Mouse (Mus musculus) intestine, embryonic 16.5 days (tissue): Measurements from ENCODE around the gene Xirp2. TPM values are rescaled to one million over a fixed set of nuclear protein-coding genes. Genes with fewer than 3 reads are reported as not detected.
"Not testable (repeated sequence)": the region's sequence is repeated elsewhere in the genome, so short reads cannot be mapped to it uniquely, and the experiment has no call there.

ENCODE experiments used
- ATAC-seq: fragments of 200-750 bp; cut with Nextera tagmentation; 2 replicates; pipeline ENCODE4 v1.8.0; 2017; ENCODE audit warnings: moderate TSS enrichment, moderate library complexity
- H3K27ac ChIP-seq: fragments of 300-500 bp; sonication (generic); 2 replicates; pipeline ENCODE4 v1.5.1; 2014; ENCODE audit warnings: mild to moderate bottlenecking, low read length
- H3K27me3 ChIP-seq: fragments of 300-500 bp; sonication (generic); replicated peaks from 2 replicates; pipeline ENCODE4 v1.6.1; 2014; ENCODE audit warnings: low read length, control low read depth, mixed read lengths; ENCODE audit not compliant: control insufficient read depth, insufficient read depth
- H3K36me3 ChIP-seq: fragments of 300-500 bp; sonication (generic); 2 replicates; pipeline ENCODE4 v1.6.1; 2014; ENCODE audit warnings: low read length, control low read depth; ENCODE audit not compliant: control insufficient read depth, insufficient read depth
- H3K4me1 ChIP-seq: fragments of 300-500 bp; sonication (generic); 2 replicates; pipeline ENCODE4 v1.6.1; 2014; ENCODE audit warnings: low read length, control low read depth, mixed read lengths; ENCODE audit not compliant: control insufficient read depth, insufficient read depth
- H3K4me2 ChIP-seq: fragments of 300-500 bp; sonication (generic); 2 replicates; pipeline ENCODE4 v1.6.1; 2014; ENCODE audit warnings: low read depth, low read length, control low read depth
- H3K4me3 ChIP-seq: fragments of 300-500 bp; sonication (generic); 2 replicates; pipeline ENCODE4 v1.5.1; 2014; ENCODE audit warnings: mild to moderate bottlenecking, low read length
- H3K9ac ChIP-seq: fragments of 300-500 bp; sonication (generic); 2 replicates; pipeline ENCODE4 v1.6.1; 2014; ENCODE audit warnings: low read depth, low read length
- H3K9me3 ChIP-seq: fragments of 300-500 bp; sonication (generic); 2 replicates; pipeline ENCODE4 v1.6.1; 2016; ENCODE audit warnings: low read length, control low read depth; ENCODE audit not compliant: control insufficient read depth
- WGBS: fragments of 180-500 bp; shearing (Covaris S2); extraction: QIAGEN DNeasy Blood & Tissue Kit; methylation state at CpG from one replicate; pipeline ENCODE4 v1.1.7; 2014; 5-methylcytosine and 5-hydroxymethylcytosine counted together
- polyA plus RNA-seq: library from polyadenylated mRNA; unstranded; fragments of >200 nt; fragmentation: Nextera tagmentation; extraction: Ambion mirVana; gene quantifications from 2 replicates; pipeline ENCODE4 v1.2.1, GENCODE M21; 2015

Xirp2 gene
- polyA plus RNA-seq, result not detected in 2 replicates

DNA sequence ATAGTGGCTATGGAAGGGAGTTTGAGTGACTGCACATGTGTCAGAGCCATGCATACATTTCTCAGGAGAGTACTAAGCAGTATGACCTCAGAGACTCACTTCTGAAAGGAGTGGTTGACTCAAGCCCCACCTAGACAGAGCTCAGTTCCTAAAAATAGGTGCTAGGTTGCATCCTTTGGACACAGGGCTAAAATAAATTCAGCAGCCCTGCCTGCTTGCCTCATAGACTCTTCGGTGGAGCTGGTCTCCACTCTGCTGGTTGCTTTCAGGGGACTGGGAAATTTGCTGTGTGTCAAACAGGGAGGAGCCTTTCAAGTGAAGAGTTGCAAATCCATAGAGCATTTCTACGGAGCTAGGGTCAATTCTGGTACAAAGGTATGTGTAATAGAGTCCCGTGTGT is at the start of gene Xirp2:
Xirp2 (plus strand) TSS at position 223 of the 400 bp plus-strand sequence.
- no peaks in the 10 kb centered on the region for H3K27me3 ChIP-seq
- no peak for ATAC-seq
- no peaks in the 10 kb centered on the region for H3K36me3 ChIP-seq
- no peaks in the 10 kb centered on the region for H3K4me1 ChIP-seq
- no peak within 1 kb of the TSS for H3K4me3 ChIP-seq
- H3K4me2 ChIP-seq, result no peak within 1 kb of the TSS
- H3K27ac ChIP-seq, result no peak within 1 kb of the TSS
- WGBS, result 63% methylated on average over 3 of the region's 3 CpGs
- no peak within 1 kb of the TSS for H3K9ac ChIP-seq
- no peaks in the 10 kb centered on the region for H3K9me3 ChIP-seq

DNA sequence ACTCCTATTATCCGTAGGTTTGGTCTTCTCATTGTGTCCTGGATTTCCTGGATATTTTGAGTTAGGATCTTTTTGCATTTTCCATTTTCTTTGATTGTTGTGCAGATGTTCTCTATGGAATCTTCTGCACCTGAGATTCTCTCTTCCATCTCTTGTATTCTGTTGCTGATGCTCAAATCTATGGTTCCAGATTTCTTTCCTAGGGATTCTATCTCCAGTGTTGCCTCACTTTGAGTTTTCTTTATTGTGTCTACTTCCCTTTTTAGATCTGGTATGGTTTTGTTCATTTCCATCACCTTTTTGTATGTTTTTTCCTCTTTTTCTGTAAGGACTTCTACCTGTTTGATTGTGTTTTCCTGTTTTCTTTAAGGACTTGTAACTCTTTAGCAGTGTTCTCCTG is 32.4 kb upstream of the Xirp2 start, which contains the start of gene Gm21830:
Gm21830 (plus strand) TSS at position 301 of the 400 bp plus-strand sequence.
- not testable (repeated sequence) for ATAC-seq, H3K4me3 ChIP-seq, H3K36me3 ChIP-seq, H3K4me1 ChIP-seq, H3K9me3 ChIP-seq, H3K27me3 ChIP-seq, H3K27ac ChIP-seq, H3K4me2 ChIP-seq, H3K9ac ChIP-seq
- WGBS, result no CpG with 5 or more reads among the region's 1 CpGs

DNA sequence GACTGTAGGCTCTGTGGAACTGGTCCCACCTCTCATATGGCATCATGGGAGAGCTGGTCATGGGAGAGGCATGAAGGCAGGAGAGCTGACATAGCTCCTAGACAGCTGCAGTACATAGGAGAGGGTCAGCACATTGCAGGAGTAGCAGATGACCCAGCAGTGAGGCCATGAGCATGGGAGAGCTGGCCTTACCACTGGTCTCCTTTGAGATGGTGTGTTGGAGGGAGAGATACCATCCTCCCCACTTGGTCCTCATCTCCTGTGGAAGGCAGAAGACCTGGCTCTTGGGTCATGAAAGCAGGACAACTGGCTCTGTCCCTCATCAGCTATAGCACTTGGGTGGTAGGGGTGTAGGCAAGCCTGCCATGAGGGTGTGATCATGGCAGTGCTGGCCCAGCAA is 24.9 kb upstream of the Xirp2 start:
- H3K4me3 ChIP-seq, result no peak overlapping the region
- no peak overlapping the region for H3K4me2 ChIP-seq
- H3K27me3 ChIP-seq, result no peaks in the 10 kb centered on the region
- no peaks in the 10 kb centered on the region for H3K9me3 ChIP-seq
- ATAC-seq, result no peak
- no peak overlapping the region for H3K27ac ChIP-seq
- no peaks in the 10 kb centered on the region for H3K4me1 ChIP-seq
- no peaks in the 10 kb centered on the region for H3K36me3 ChIP-seq
- H3K9ac ChIP-seq, result no peak overlapping the region

DNA sequence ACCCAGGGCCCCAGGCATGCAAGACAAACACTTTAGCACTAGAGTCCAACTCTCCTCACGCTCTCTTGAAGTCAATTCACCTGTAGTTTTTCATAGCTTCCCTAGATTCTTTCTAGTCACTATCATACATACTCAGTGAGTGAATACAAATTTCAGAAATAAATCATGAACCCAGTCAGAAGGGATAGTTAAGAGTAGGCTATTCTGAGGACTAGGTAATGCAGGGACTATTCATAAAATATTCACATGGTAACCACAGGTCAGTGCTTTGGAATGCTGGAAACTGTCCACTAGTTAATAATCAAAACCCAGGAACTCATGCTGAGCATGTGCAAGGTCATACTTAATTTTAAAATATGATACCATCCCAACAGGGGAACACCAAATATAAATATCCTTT is 23.0 kb upstream of the Xirp2 start:
- no peak overlapping the region for H3K9ac ChIP-seq
- H3K4me2 ChIP-seq, result no peak overlapping the region
- no peak overlapping the region for H3K27ac ChIP-seq
- H3K36me3 ChIP-seq, result no peaks in the 10 kb centered on the region
- H3K4me3 ChIP-seq, result no peak overlapping the region
- no peaks in the 10 kb centered on the region for H3K9me3 ChIP-seq
- 95% methylated on average over 1 of the region's 1 CpGs for WGBS
- H3K4me1 ChIP-seq, result no peaks in the 10 kb centered on the region
- no peak for ATAC-seq
- H3K27me3 ChIP-seq, result no peaks in the 10 kb centered on the region

DNA sequence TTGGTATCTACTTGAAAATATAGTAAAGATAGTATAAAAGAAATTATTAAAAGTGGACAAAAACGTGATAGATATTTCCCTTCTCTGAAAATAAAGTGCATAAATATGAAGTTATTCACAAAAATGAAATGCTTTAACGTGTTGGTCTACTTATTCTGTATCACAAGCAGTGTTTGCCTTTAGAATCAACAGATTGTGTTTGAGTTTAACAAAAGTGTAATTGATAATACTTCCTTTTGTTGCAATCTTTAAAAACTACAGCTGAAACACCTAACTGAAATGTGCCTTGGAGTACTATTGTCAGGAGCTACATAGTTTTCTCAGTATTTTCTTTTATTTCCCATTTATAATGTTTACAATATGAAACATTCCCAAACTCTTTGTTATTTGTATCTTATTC is 12.7 kb upstream of the Xirp2 start, which contains the start of gene Gm26727:
Gm26727 (minus strand) TSS at position 101 of the 400 bp plus-strand sequence.
- Histone ChIP-seq H3K4me3 (no peak within 1 kb of the TSS), H3K36me3 (no peaks in the 10 kb centered on the region), H3K4me1 (no peaks in the 10 kb centered on the region), H3K27me3 (no peaks in the 10 kb centered on the region), H3K9ac (no peak within 1 kb of the TSS), H3K27ac (no peak within 1 kb of the TSS), H3K9me3 (no peaks in the 10 kb centered on the region), H3K4me2 (no peak within 1 kb of the TSS)
- no peak for ATAC-seq
- WGBS, result 55% methylated on average over 2 of the region's 2 CpGs

DNA sequence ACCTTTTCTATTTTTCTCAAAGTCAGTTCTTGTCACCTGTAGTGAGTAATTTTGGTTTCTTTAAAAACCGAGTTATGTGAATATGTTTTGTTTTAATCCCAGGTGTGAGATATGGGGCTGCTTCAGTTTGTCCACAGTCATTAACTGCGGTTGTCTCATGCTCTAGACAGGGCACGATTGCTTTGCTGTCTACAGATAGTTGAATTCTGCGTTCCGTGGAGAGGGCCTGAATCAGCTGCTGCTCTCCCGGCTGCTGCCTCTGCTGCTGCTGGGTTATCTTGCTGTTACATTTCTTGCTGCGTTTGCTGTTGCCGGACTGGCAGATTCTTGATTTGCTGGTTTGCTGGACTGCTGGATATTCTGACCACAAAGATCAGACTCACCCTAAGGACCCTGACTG is 7.5 kb upstream of the Xirp2 start:
- no peak for ATAC-seq
- WGBS, result 78% methylated on average over 8 of the region's 8 CpGs
- H3K4me1 ChIP-seq, result no peaks in the 10 kb centered on the region
- no peak overlapping the region for H3K4me2 ChIP-seq
- no peak overlapping the region for H3K9ac ChIP-seq
- no peak overlapping the region for H3K27ac ChIP-seq
- no peaks in the 10 kb centered on the region for H3K27me3 ChIP-seq
- H3K9me3 ChIP-seq, result no peaks in the 10 kb centered on the region
- no peak overlapping the region for H3K4me3 ChIP-seq
- no peaks in the 10 kb centered on the region for H3K36me3 ChIP-seq

DNA sequence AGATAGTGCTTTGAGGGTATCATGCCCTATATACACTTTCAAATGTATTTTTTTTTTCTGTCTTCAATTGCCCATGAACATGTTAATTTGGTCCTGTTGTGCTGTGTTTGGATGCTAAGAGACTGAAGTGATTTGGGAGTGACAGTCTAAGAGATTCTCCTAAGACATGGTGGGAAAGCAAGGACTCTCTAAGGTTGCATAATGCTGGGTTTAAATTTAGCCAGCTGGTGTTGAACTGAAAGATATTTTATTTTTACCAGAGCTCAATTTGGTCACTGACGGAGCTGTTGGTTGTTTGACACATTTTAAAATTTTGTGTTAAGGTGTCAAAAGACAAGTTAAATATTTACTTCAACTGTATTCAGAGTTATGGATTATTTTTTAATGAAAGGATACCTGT is 970 bp downstream of the Xirp2 start:
- ATAC-seq, result no peak
- no peaks in the 10 kb centered on the region for H3K36me3 ChIP-seq
- H3K4me1 ChIP-seq, result no peaks in the 10 kb centered on the region
- no peaks in the 10 kb centered on the region for H3K27me3 ChIP-seq
- no peaks in the 10 kb centered on the region for H3K9me3 ChIP-seq
- no peak overlapping the region for H3K4me3 ChIP-seq
- no peak overlapping the region for H3K27ac ChIP-seq
- no peak overlapping the region for H3K9ac ChIP-seq
- 74% methylated on average over 1 of the region's 1 CpGs for WGBS
- no peak overlapping the region for H3K4me2 ChIP-seq

DNA sequence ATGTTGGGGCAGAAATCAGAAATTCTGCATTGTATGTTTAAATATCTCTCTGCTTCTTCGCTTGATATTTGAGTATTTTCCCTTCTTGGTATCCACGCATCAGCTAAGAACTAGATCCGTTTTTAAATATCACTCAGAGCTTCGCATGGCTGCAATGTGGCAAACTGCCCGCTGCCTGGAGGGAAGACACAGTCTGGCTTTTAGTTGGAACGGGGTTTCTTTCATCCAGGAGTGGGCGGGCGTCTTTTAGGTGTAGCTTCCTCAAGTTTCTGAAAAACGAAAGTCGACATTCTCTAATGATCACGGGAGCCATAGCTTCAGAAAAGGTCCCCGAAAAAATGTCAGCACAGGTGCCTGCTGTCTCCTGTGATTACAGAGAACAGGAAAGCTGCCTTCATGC is 1.4 kb downstream of the Xirp2 start:
- no peak for ATAC-seq
- no peak overlapping the region for H3K9ac ChIP-seq
- WGBS, result 70% methylated on average over 12 of the region's 12 CpGs
- H3K4me3 ChIP-seq, result no peak overlapping the region
- H3K36me3 ChIP-seq, result no peaks in the 10 kb centered on the region
- H3K4me2 ChIP-seq, result no peak overlapping the region
- H3K4me1 ChIP-seq, result no peaks in the 10 kb centered on the region
- H3K27me3 ChIP-seq, result no peaks in the 10 kb centered on the region
- no peaks in the 10 kb centered on the region for H3K9me3 ChIP-seq
- no peak overlapping the region for H3K27ac ChIP-seq

DNA sequence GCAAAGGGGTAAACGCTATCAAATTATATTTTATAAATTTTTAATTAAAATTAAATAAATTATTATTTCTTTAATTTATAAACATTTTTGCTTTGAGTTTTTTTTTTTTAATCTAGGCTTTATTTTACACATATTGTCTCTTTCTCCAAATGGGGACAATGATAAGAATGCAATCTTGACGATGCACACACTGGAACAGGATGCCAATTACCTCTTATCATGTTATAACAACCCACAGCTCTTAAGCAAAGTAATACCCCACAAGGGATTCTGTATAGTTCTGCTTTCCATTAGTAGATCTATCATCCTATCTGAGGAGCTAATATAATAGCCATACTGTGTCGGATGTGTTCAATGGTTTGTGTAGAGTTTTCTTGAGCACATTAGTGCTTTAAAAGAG is 15.1 kb downstream of the Xirp2 start:
- Histone ChIP-seq H3K4me3 (no peak overlapping the region), H3K4me1 (no peaks in the 10 kb centered on the region), H3K36me3 (no peaks in the 10 kb centered on the region), H3K4me2 (no peak overlapping the region), H3K27ac (no peak overlapping the region), H3K9ac (no peak overlapping the region), H3K9me3 (no peaks in the 10 kb centered on the region), H3K27me3 (no peaks in the 10 kb centered on the region)
- WGBS, result 86% methylated on average over 3 of the region's 3 CpGs
- ATAC-seq, result no peak

DNA sequence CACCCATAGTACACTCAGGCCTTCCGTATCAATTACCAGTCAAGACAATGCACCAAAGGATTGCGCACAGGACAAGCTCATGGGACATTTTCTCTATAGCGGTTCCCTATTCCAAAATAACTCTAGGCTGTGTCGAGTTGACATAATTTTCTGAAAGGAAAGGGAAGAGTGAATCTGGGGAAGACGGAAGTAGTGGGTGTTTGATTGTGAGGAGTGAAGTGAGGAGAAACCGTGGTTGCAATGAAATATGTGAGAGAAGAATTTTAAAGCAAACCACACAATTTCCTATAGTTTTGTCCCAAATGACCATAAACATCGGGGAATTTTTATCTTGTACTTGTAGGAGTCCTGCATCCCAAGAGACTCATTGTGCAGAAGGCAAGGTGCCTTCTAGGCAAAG is 21.2 kb downstream of the Xirp2 start:
- no peaks in the 10 kb centered on the region for H3K27me3 ChIP-seq
- no peak for ATAC-seq
- no peak overlapping the region for H3K4me3 ChIP-seq
- H3K4me2 ChIP-seq, result no peak overlapping the region
- H3K27ac ChIP-seq, result no peak overlapping the region
- H3K9ac ChIP-seq, result no peak overlapping the region
- 92% methylated on average over 7 of the region's 7 CpGs for WGBS
- H3K4me1 ChIP-seq, result no peaks in the 10 kb centered on the region
- no peaks in the 10 kb centered on the region for H3K9me3 ChIP-seq
- H3K36me3 ChIP-seq, result no peaks in the 10 kb centered on the region
